Mouse (Mus musculus) limb, embryonic 10.5 days (tissue): Measurements from ENCODE around the gene Pcnx4. TPM values are rescaled to one million over a fixed set of nuclear protein-coding genes. Genes with fewer than 3 reads are reported as not detected.
"Not testable (repeated sequence)": the region's sequence is repeated elsewhere in the genome, so short reads cannot be mapped to it uniquely, and the experiment has no call there.

ENCODE experiments used
- DNase-seq: peaks from one replicate; pipeline ENCODE4 v3.0.0-alpha.2; 2017; ENCODE audit warnings: low spot score
- H3K27ac ChIP-seq: fragments of 300-500 bp; sonication (generic); 2 replicates; pipeline ENCODE4 v1.5.1; 2016; ENCODE audit warnings: mild to moderate bottlenecking
- H3K27me3 ChIP-seq: fragments of 300-500 bp; sonication (generic); 2 replicates; pipeline ENCODE4 v1.6.1; 2016; ENCODE audit warnings: low read depth, mild to moderate bottlenecking; ENCODE audit not compliant: poor library complexity, severe bottlenecking
- H3K36me3 ChIP-seq: fragments of 300-500 bp; sonication (generic); 2 replicates; pipeline ENCODE4 v1.6.1; 2016; ENCODE audit warnings: mild to moderate bottlenecking, moderate library complexity
- H3K4me1 ChIP-seq: fragments of 300-500 bp; sonication (generic); 2 replicates; pipeline ENCODE4 v1.6.1; 2016
- H3K4me3 ChIP-seq: fragments of 300-500 bp; sonication (generic); 2 replicates; pipeline ENCODE4 v1.5.1; 2016; ENCODE audit warnings: mild to moderate bottlenecking, moderate library complexity
- H3K9me3 ChIP-seq: fragments of 300-500 bp; sonication (generic); replicated peaks from 2 replicates; pipeline ENCODE4 v1.6.1; 2016; ENCODE audit warnings: mild to moderate bottlenecking
- WGBS: fragments of 180-500 bp; shearing (Covaris S2); methylation state at CpG from one replicate; pipeline ENCODE4 v1.1.7; 2016; 5-methylcytosine and 5-hydroxymethylcytosine counted together
- polyA plus RNA-seq: library from polyadenylated mRNA; unstranded; fragments of >200 nt; fragmentation: Nextera tagmentation; extraction: Ambion mirVana; gene quantifications from 2 replicates; pipeline ENCODE4 v1.2.1, GENCODE M21; 2016

The Pcnx4 gene
- polyA plus RNA-seq, 1 experiment from 2014 or later: 13.8 TPM

- Histone ChIP-seq H3K4me1 (peaks cover 17% of the 10 kb centered on the region), H3K27me3 (no peaks in the 10 kb centered on the region), H3K27ac (no peak overlapping the region), H3K9me3 (no peaks in the 10 kb centered on the region), H3K4me3 (no peak overlapping the region), H3K36me3 (0 out of 2 replicates have a peak, but pooled peaks cover 4% of the 10 kb centered on the region)
- DNase-seq: no peak
- 92% methylated on average over 6 of the region's 6 CpGs for WGBS
Measured at GRCm38 (mm10) chr12:72533986-72534385, 2.2 kb upstream of the Pcnx4 start.

GRCm38 (mm10) chr12:72535599-72535998 lies 584 bp upstream of the Pcnx4 start:
- WGBS: 41% methylated on average over 3 of the region's 3 CpGs
- Histone ChIP-seq H3K27ac (peak overlapping the region; percentile 50; the same call in 1 of the 2 replicates), H3K4me3 (peak overlapping the region; percentile 74), H3K4me1 (peaks cover 17% of the 10 kb centered on the region), H3K27me3 (no peaks in the 10 kb centered on the region), H3K9me3 (no peaks in the 10 kb centered on the region), H3K36me3 (peaks cover 8% of the 10 kb centered on the region; the same call in 1 of the 2 replicates)
- DNase-seq: no peak

DNA sequence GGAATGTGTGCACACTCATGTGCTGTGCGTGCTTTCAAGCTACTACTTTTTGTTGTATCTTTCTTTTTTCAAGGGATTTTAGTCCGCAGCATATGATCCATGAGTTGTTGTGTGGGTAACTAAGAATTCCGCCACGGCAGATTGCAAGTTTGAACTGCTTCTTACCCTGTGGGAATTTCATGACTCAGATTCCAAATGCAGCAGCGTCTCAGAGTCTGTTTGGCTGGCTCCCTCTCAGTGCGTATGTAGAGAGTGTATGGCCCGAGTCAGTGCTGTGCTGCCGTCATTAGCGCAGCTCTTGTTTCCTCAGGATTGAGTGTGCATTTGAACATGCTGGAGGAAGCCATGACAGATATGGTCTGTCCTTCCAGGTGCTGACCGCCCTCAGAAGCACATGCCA lies 2.4 kb downstream of the Pcnx4 start:
- 95% methylated on average over 10 of the region's 10 CpGs for WGBS
- H3K27ac ChIP-seq: no peak overlapping the region
- peaks cover 30% of the 10 kb centered on the region for H3K36me3 ChIP-seq
- peaks cover 17% of the 10 kb centered on the region for H3K4me1 ChIP-seq
- no peak overlapping the region for H3K4me3 ChIP-seq
- no peak for DNase-seq
- no peaks in the 10 kb centered on the region for H3K9me3 ChIP-seq
- no peaks in the 10 kb centered on the region for H3K27me3 ChIP-seq

- no peak overlapping the region for H3K27ac ChIP-seq
- no peaks in the 10 kb centered on the region for H3K27me3 ChIP-seq
- no peaks in the 10 kb centered on the region for H3K4me1 ChIP-seq
- DNase-seq: no peak
- 91% methylated on average over 4 of the region's 4 CpGs for WGBS
- peaks cover 9% of the 10 kb centered on the region for H3K36me3 ChIP-seq
- H3K4me3 ChIP-seq: no peak overlapping the region
- H3K9me3 ChIP-seq: no peaks in the 10 kb centered on the region
Measured at GRCm38 (mm10) chr12:72554347-72554746, 18.2 kb downstream of the Pcnx4 start.

DNA sequence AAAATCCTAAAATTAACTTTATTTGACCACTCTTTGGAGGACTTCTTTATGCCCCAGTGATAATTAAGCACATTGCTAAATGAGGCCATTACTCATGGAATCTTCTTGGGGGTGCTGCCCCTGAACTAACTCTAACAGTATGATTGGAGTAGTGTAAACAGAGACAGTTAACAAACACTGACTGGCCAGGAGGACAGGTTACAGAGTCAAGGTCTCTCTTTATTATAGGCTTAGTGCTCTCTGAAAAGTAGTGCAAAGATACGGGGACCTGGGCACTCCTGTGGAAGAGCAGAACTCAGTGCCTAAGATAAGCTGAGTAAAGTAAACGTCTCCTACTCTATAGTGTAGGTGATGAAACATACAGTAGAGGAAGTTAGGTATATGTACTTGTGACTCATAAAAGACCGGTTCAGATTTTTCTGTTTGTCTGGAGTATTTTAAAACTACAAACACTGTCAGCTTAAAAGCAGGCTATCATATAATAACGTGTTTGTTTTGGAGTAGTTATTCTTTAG lies 28.2 kb downstream of the Pcnx4 start:
- Histone ChIP-seq H3K36me3 (peaks cover 2% of the 10 kb centered on the region; the same call in 1 of the 2 replicates), H3K9me3 (no peaks in the 10 kb centered on the region), H3K27ac (no peak overlapping the region), H3K4me3 (no peak overlapping the region), H3K27me3 (no peaks in the 10 kb centered on the region), H3K4me1 (no peaks in the 10 kb centered on the region)
- WGBS: 90% methylated on average over 4 of the region's 4 CpGs
- no peak for DNase-seq

GRCm38 (mm10) chr12:72582021-72582420 lies 45.8 kb downstream of the Pcnx4 start:
- WGBS: 91% methylated on average over 3 of the region's 3 CpGs

GRCm38 (mm10) chr12:72583099-72583498 lies 46.9 kb downstream of the Pcnx4 start:
- WGBS: 97% methylated on average over 2 of the region's 2 CpGs
- no peaks in the 10 kb centered on the region for H3K4me1 ChIP-seq
- H3K4me3 ChIP-seq: no peak overlapping the region
- H3K9me3 ChIP-seq: no peaks in the 10 kb centered on the region
- no peaks in the 10 kb centered on the region for H3K36me3 ChIP-seq
- no peaks in the 10 kb centered on the region for H3K27me3 ChIP-seq
- no peak overlapping the region for H3K27ac ChIP-seq
- DNase-seq: no peak

More at GRCm38 (mm10) chr12:72582021-72582420, 45.8 kb downstream of the Pcnx4 start:
- no peak for DNase-seq
- no peaks in the 10 kb centered on the region for H3K4me1 ChIP-seq
- H3K36me3 ChIP-seq: no peaks in the 10 kb centered on the region
- no peaks in the 10 kb centered on the region for H3K9me3 ChIP-seq
- H3K27me3 ChIP-seq: no peaks in the 10 kb centered on the region
- no peak overlapping the region for H3K4me3 ChIP-seq
- H3K27ac ChIP-seq: no peak overlapping the region

DNA sequence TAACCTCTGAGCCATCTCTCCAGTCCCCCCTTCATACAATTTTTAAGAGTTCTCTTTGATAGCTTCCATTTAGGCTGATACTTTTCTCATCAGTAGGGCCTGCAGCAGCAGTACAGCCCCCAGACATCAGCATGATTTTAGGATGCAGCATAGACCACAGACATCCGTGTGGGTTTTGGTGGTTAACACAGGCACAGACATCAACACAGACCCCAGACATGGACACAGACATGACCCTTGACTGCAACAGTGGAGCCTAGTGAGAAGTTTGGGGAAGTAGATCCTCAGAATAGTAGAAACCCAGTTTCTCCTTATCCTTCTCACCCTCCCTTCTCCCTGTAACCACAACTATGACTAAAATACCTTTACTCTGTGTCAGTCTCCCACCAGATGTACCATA lies 49.2 kb downstream of the Pcnx4 start:
- no peaks in the 10 kb centered on the region for H3K9me3 ChIP-seq
- H3K27me3 ChIP-seq: no peaks in the 10 kb centered on the region
- H3K36me3 ChIP-seq: no peaks in the 10 kb centered on the region
- H3K4me1 ChIP-seq: no peaks in the 10 kb centered on the region
- H3K4me3 ChIP-seq: no peak overlapping the region
- WGBS: 94% methylated on average over 1 of the region's 1 CpGs
- no peak for DNase-seq
- no peak overlapping the region for H3K27ac ChIP-seq

DNA sequence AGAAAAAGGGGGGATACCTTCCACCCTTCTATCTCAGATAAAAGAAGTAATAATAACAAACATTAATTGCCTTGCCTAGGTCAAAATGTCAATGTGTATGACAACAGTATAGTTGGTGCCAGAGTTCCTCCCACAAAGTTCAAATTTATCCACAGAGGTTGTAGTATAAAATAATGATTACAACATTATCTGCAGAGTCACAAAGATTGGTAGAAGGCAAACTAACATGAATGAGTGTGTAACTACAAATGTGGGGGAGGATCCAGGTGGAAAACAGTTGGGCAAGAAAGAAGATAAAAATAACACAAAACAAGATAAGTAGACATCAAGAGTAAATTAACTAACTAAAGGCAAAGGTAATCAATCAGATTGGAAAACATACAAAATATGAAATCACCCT lies 56.8 kb downstream of the Pcnx4 start:
- Histone ChIP-seq H3K27me3 (no peaks in the 10 kb centered on the region), H3K4me3 (no peak overlapping the region), H3K27ac (no peak overlapping the region), H3K36me3 (no peaks in the 10 kb centered on the region), H3K9me3 (no peaks in the 10 kb centered on the region), H3K4me1 (no peaks in the 10 kb centered on the region)
- DNase-seq: no peak

- Histone ChIP-seq H3K9me3 (no peaks in the 10 kb centered on the region), H3K36me3 (no peaks in the 10 kb centered on the region), H3K27ac (no peak overlapping the region), H3K4me3 (no peak overlapping the region), H3K27me3 (no peaks in the 10 kb centered on the region), H3K4me1 (no peaks in the 10 kb centered on the region)
- 59% methylated on average over 2 of the region's 2 CpGs for WGBS
- no peak for DNase-seq
Measured at GRCm38 (mm10) chr12:72594001-72594400, 57.8 kb downstream of the Pcnx4 start.

DNA sequence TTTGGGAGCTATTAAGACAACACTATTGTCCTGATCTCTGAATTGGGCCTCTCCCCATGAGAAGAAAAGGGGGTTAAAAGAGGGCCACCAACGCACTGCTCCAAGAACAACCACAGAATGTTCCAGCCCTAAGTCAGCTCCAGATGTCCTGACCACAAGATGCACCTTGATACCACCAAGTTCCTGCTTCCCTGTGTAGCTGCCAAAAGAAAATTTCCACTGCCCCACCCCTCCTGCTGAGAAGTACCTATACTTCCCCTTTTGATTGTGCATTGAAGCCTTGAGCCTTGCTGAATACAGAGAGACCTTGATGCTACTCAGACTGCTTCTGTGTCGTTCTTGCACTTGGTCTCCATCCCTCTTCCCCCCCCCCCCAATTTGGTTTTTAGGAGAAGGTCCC lies 62.5 kb downstream of the Pcnx4 start:
- 89% methylated on average over 2 of the region's 2 CpGs for WGBS
- H3K4me3 ChIP-seq, H3K9me3 ChIP-seq, DNase-seq, H3K27ac ChIP-seq, H3K36me3 ChIP-seq, H3K4me1 ChIP-seq, H3K27me3 ChIP-seq: not testable (repeated sequence)

- Histone ChIP-seq H3K27me3 (no peaks in the 10 kb centered on the region), H3K36me3 (no peaks in the 10 kb centered on the region), H3K4me1 (no peaks in the 10 kb centered on the region), H3K4me3 (no peak overlapping the region), H3K9me3 (no peaks in the 10 kb centered on the region), H3K27ac (no peak overlapping the region)
- 94% methylated on average over 3 of the region's 3 CpGs for WGBS
- no peak for DNase-seq
Measured at GRCm38 (mm10) chr12:72612053-72612452, 75.9 kb downstream of the Pcnx4 start.

- no peaks in the 10 kb centered on the region for H3K9me3 ChIP-seq
- 91% methylated on average over 7 of the region's 7 CpGs for WGBS
- no peaks in the 10 kb centered on the region for H3K27me3 ChIP-seq
- no peak overlapping the region for H3K27ac ChIP-seq
- no peaks in the 10 kb centered on the region for H3K4me1 ChIP-seq
- H3K36me3 ChIP-seq: no peaks in the 10 kb centered on the region
- no peak overlapping the region for H3K4me3 ChIP-seq
- no peak for DNase-seq
Measured at GRCm38 (mm10) chr12:72620856-72621255, 84.7 kb downstream of the Pcnx4 start.

DNA sequence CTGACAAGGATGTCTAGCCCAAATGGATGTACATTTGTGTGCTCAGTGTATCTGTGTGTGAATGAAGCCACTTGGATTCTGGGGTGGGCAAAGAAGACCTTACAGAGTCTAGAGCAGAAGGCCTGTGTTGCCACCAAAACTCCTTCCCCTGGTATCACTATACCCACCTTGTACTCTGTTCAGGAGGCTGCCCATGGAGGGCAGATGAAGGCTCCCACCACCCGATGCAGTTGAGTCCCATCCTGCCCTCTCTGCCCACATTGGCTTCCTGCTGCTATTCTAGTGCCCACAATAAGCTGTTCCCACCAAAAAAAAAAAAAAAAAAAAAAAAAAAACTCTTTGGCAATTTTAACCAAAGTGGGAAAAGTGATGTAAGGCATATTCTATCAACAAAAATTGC lies 85.3 kb downstream of the Pcnx4 start:
- Histone ChIP-seq H3K4me1 (no peaks in the 10 kb centered on the region), H3K4me3 (no peak overlapping the region), H3K36me3 (no peaks in the 10 kb centered on the region), H3K27ac (no peak overlapping the region), H3K9me3 (no peaks in the 10 kb centered on the region), H3K27me3 (no peaks in the 10 kb centered on the region)
- 83% methylated on average over 1 of the region's 1 CpGs for WGBS
- no peak for DNase-seq
